Mouse (Mus musculus) lung, postnatal 36 days (tissue): Measurements from ENCODE around the gene 9430015G10Rik.

Source experiments
- DNase-seq: peaks from one replicate; pipeline ENCODE4 v3.0.0; 2022; ENCODE audit warnings: mixed read lengths

Gene 9430015G10Rik

GRCm38 (mm10) chr4:156109570-156110331 is at the start of gene 9430015G10Rik:
TSS of gene 9430015G10Rik (plus strand) at chr4:156109982.
- DNase-seq, result peak; percentile 99

DNA sequence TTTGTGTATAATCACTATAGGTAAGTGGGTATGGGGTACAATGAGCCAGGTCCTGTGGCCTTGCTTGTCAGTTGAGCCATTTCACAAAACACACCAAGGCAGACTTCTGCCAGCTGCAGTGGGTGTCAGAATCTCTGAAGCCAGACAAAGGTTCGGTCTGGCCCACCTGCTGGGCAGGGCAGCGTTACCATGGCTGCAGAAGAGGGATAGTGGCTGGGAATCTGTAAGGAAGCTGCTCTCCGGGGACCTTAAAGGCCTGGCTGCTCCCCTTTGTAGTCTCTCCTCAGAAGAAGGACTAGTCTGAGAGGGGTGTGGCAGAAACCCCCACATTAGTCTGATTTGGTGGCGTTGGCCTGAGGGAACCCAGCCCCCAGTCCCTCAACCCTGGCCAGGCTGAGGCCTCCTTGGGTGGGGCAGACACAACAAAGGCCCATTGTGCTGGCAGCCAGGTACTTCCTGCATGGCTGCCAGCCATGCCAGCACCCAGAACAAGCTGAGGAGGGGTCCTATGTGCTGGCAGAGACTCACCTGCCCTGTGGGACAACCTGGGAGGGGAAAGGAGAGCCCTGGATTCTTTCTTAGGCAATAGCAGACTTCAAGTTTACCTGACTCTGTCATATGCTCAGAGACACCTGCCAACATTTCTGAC is 45.8 kb upstream of the 9430015G10Rik start:
- DNase-seq, result no peak

GRCm38 (mm10) chr4:156064510-156064897 is 45.3 kb upstream of the 9430015G10Rik start:
- peak; percentile 26 for DNase-seq

DNA sequence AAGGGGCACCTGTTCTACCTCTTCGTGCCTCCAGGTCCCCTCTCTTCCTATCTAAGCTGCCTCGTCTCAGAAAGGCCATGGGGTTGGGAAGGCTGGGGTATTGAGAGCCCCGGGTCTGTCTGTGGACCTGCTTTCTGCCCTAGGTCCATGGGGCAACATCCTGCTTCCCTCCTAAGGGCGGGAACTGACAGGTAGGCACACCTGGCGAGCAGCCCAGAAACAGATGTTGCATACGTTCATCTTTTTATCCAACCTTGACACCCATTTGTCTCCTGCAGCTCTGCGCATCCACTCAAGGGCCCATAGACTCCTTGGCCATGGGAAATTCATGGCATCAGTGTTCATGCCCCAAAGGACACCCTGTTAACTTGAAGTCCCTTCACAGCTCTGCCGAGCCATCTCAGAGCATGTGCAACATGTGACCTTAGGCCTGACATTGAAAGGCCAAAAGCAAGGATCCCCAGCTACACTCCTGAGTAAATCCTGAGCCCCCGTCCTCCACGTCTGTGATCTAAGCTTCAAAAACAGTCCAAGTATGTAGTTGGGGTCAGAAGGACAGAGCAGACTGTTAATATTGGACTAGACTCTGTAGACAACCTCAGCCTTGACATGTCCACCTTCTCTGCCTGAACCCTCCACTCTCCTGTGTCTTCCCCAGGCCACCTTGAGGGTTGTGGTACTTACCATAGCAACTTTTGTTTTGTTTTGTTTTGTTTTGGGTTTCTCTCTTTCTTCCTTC is 44.5 kb upstream of the 9430015G10Rik start:
- DNase-seq, result no peak

DNA sequence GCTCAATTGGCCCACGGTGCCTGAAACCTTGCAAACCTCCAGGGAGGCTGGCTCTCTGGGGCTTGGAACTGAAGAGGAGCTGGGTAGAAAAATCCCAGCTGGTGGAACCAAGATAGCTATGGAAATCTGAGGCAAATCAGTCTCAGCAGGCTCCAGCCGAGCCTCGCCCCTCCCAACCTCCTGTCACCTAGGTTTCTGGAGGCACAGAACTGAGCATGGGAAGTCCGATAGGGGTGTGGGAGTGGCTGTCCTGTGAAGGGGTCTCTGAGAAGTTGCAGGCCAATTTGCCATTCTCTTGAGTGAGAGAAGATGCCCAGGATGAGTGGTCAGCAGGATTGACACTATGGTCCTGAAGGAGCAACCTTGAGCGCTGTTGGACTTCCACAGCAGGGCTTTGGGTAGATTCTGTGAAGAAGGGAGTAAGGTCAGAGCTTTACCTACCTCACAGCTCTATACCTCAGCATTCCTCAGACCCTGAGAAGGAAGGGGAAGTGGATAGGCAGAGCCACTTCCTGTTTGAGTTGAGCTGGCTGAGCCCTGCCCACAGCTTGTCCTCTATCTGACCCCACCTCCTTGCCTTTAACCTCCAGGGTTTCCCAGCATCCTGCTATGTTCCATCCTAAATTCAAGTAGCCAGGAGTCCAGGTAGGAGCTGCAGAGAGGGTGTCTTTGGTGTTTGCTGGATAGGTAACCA is 42.4 kb upstream of the 9430015G10Rik start:
- DNase-seq, result peak; percentile 43

GRCm38 (mm10) chr4:156069701-156070100 is 40.1 kb upstream of the 9430015G10Rik start:
- DNase-seq, result no peak

DNA sequence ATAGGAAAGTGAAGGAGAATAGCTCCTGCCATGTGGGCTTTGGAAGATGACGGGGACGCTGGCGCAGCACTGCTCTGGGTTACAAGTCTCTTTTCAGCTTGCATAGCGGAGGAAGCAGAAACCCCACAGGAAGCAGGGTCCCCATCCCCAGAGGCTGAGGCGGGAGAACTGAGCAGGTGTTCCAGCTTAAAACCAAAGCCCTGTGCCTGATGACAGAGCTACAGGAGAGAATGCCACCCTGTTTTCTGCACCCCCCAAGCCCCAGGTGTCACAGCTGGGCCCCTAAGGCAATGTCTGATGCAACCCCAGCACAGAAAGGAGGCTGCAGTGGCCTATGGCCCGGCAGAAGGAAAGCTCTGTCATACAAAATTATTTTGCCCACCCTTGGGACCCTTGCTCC is 39.5 kb upstream of the 9430015G10Rik start:
- no peak for DNase-seq

DNA sequence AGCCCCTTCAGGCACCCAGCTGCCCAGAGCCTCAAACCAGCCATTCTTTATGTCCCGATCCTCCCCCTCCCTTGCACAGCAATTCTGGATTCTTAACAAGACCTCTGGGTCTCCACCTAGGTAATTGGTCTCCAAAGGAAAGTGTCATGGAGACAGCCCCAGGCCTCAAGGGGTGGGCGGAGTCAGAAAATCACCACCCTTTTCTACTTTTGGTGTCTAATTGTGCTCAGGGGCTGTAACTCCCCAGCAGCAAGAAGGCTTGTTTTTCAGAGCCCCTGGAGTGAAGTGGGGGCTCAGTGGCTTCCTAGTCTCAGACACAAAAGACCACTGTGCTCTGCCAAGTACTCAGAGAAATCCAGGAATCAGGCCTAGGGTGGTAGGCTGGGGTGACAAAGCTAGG is 39.1 kb upstream of the 9430015G10Rik start:
- no peak for DNase-seq

DNA sequence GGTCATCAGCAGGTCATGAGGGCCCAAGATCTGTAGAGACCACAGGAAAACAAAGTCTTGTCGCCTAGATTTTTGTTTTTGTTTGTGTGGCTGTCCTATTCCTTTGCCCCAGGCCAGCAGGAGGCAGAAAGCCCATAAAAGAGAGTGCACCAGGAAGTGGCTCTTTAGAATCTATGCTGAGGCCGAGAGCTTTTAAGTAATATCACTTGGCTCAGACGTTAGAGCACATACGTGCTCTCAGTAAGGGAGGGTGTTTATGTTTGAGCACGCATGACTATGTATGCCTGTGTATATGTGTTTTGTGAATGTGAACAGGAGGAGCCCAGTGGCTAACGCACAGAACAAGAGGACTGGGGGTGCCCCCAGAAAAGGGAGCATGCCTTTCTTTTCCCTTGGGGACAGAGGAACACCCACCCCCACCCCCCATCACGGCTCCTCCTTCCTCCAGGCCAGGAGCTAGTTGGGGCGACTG is 32.8 kb upstream of the 9430015G10Rik start:
- no peak for DNase-seq

- DNase-seq, result peak; percentile 86
Measured at GRCm38 (mm10) chr4:156077499-156078301, 32.1 kb upstream of the 9430015G10Rik start.

GRCm38 (mm10) chr4:156082621-156083234 is 27.1 kb upstream of the 9430015G10Rik start:
- no peak for DNase-seq

DNA sequence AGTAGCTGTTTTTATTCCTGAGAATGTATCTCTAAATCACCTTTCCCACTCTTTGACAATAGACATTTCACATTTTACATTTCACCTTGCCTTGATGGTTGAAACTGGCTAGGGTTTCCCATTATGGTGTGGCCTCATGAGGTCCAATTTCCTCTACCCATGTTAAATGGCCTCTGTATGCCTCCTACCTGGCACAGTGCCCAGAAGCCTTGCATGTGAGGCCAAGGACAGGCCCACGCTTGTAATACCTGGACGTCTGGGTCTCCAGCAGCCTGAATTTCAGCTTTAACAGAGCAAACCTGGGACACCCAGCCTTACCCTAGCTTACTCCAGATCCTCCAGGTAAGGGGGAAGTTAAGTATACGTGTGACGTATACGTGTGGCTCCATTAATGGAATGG is 26.4 kb upstream of the 9430015G10Rik start:
- DNase-seq, result peak; percentile 60

DNA sequence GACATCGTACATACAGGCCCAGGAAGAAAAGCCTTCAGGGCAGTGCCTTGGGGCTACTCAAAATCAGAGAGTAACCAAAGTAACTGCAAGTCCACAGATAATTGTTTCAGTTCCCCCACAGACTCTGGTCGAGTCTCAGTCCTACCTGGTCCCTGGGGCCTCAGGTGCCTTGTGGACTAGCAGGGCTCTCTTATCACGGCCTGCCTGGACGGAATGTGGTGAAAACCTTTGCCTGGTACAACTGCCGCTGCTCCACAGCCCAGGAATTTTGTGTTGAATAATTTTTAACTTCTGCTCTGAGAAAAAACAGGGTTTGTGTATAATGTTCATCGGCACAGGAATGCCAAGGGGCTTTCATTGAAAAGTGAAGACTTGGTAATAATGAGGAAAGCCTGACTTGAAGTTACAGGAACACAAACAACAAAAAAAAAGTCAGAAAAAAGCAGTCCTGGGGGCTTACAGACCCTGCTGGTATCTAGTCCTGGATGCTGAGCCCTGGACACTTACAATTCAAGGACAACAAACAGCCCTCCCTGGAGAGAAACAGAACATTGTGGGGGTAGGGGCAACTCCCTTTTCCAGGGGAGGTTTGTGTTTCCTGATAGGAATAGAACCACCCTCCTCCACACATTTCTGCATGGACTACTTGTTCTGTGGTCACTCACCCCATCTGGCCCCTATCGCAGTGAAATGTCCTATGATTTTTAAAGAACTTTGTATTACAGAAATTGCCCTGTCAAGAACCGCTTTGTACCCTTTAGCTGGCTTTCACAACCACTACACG is 25.5 kb upstream of the 9430015G10Rik start:
- DNase-seq, result no peak

DNA sequence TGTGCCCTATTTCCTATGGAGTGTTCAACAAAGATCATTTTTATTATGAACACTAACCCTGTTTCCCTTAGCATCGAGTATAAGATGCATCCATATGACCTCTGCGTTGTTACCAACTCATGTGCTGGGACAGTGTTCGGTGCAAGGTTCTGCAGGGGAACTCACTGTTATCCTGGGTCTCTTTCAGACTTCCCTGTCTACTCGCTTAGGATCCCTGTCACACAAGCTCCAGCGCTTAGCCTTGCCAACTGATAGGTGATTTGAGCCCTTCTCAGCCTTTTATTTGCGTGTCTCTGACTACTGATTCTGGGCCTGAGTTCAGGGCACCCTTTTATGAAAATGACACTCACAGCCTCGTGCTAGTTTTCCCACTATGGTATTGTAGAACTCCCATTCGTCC is 24.5 kb upstream of the 9430015G10Rik start:
- no peak for DNase-seq

DNA sequence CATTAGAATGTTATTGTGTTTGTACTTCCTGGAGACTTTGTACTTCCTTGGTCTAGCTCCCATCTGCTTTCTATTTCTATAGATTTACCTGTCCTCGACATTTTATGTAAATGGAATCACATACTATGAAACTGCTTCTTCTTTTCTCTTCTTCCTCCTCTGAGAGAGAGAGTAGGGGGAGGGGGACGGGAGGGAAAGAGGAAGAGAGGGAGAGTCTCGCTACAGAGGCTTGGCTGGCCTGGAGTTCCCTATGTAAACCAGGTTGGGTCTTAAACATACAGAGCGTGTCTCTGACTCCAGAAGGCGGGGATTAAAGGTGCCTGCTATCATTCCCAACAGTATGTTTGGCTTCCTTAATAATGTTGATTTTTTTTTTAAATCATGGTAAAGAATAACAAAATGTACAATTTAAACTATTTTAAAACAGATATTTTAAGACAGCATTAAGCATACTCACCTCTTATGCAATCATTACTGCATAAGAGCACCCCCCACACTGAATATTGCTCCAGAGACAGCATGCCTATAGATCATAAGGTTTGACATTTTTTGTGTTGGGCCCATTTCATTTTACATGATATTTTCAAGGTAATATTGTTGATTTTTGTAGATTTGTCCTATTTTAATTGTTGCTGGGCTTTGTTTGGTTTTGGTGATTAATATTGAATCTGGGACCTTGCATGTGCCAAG is 22.2 kb upstream of the 9430015G10Rik start:
- peak; percentile 22 for DNase-seq

- DNase-seq, result no peak
Measured at GRCm38 (mm10) chr4:156091236-156091635, 18.5 kb upstream of the 9430015G10Rik start.

- no peak for DNase-seq
Measured at GRCm38 (mm10) chr4:156092765-156093164, 17.0 kb upstream of the 9430015G10Rik start.

- peak; percentile 4 for DNase-seq
Measured at GRCm38 (mm10) chr4:156093758-156094157, 16.0 kb upstream of the 9430015G10Rik start.

DNA sequence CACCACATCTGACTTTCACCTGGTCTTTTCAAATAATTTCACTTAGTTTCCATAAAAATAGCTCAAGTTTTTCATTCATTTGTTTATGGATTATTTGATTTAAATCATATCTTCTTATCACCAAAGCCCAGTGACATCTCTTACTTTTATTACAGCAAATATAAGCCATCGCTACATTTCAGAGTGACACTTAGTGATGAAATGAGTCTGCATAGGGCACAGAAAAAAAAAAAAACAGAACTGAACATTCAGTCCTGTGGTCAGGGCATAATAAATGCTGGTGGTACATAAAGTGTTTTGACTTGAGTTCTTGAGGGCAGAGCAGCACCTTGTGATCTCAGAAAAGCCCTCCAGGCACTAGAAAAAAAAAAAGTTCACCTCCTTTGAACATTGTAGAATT is 13.6 kb upstream of the 9430015G10Rik start:
- DNase-seq, result no peak

DNA sequence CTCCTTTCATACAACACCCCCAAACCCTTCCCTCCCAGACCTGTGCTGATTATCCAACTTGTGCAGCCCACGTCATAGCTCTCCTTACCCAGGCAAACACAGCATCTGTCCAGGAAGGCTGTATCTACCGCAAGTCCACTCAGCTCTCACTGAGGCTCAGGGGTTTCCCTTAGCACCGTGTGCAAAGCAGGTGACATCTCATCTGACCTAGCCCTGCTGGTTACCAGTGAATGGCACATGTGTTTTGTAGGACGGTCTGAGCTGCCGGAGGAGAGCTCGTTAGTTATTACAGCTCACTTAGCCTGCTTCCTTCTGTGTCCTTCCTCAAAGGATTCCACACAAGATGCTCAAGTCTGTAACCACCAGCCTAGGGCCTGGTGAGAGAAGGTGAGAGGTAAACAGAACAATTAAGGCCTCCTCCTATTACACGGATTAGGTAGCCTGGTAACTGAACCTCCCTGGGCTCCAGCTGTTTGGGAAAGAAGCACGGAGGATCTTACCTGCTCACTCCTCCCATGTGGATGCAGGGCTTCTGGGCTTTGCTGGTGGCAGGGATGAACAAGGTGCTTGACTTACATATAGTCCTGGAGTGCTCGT is 11.9 kb upstream of the 9430015G10Rik start:
- no peak for DNase-seq
